Mouse (Mus musculus) neural tube, postnatal 0 days (tissue): ENCODE data around the gene Olfr90. TPM values are rescaled to one million over a fixed set of nuclear protein-coding genes. Genes with fewer than 3 reads are reported as not detected.

Experiments used
- polyA plus RNA-seq: library from polyadenylated mRNA; unstranded; fragments of >200 nt; fragmentation: Nextera tagmentation; extraction: Ambion mirVana; gene quantifications from 2 replicates; pipeline ENCODE4 v1.2.1, GENCODE M21; 2015

Olfr90 gene
- 0.08 TPM in 1 of 2 replicates, not detected in the other for polyA plus RNA-seq

DNA sequence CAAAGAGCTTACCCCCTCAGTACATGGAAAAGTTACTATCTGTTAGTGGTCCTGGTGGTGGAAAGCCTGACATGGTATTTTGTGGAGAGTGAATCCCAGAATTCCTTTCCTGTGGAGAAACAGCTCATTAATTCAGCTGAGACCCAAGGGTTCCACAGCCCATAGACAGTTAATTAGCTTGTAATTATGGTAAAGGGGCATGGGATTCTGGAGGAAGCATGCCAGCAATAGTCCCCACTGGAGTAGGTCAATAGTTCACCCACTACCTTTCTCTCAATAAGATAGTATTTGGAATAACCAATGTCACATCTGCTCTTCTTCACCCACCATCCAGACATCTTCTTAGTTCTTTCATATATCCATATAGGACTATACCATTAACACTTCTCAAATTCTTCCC lies at the start of gene Olfr90:
Gene Olfr90, minus strand, starts transcription at position 101 of the 400 bp plus-strand sequence.

DNA sequence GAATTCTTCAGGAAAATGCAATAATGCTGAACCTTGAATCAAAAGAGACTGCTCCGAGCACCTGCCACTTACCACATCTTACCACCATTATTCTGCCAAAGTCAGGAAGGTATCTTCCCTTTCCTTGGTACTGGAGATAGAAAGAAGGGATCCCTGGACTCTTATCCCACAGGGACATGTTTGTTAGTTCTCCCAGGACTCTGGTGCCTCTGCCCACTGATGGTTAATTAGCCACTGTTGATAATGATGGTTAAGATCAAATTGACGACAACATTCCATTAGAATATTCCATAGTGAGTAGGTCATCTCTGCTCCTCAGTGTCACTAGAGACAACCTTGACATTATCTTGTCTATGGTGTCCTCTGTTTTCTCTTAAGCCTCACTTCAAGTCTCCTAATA lies 31.7 kb upstream of the Olfr90 start, which contains the start of gene Olfr92:
Gene Olfr92, minus strand, starts transcription at position 101 of the 400 bp plus-strand sequence.

DNA sequence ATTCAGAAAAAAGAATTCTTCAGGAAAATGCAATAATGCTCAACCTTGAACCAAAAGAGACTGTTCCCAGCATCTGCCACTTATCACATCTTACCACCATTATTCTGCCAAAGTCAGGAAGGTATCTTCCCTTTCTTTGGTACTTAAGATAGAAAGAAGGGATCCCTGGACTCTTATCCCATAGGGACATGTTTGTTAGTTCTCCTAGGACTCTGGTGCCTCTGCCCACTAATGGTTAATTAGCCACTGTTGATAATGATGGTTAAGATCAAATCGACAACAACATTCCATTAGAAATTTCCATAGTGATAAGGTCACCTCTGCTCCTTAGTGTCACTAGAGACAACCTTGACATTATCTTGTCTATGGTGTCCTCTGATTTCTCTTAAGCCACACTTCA lies 9.9 kb upstream of the Olfr90 start, which contains the start of gene Olfr91:
Gene Olfr91, minus strand, starts transcription at position 101 of the 400 bp plus-strand sequence.

DNA sequence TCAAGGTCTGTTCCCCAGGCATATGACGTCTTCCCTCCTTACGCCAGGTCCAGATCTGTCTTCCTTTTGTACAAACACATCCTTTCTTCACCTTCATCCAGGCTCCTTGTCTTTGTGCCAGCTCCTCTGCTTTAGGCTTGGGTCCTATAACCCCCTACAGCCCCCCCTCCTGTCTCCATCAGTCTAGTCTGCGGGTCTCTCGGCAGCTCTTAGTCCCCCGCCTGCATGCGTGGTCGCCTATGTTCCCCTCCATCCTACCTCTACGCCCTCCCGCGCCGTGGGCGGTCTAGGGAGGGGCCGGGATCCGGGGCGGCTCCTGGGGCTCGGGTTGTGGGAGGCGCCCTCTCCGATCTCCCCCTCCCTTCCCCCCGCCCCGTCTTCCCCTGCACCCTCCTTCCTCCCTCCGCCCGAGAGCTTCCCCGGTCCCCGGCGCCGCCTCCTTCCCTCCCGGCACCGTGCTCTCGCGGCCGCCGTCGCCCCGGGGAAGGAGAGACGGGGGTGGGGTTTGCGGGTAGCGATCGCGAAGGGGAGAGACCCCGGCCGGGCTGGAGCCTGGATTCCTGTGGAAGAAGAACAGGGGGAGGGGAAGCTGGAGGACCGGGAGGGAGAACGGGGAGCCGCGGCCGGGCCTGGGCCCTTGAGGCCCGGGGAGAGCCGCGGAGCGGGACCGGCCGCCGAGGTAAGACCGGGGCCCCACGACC lies 42.5 kb downstream of the Olfr90 start, which contains the start of gene Gabbr1:
Gene Gabbr1, plus strand, starts transcription at position 356 of the 701 bp plus-strand sequence.

Other genes with a start within 250 kb of the Olfr90 start
- gene Trim15, start 221.3 kb downstream of the Olfr90 start, polyA plus RNA-seq: 0.90 and 1.1 TPM in 2 replicates
- 0.28 and 0.39 TPM in 2 replicates for gene Trim10, start 218.9 kb downstream of the Olfr90 start, polyA plus RNA-seq
- 0.19 TPM in 1 of 2 replicates, not detected in the other for gene Trim40, start 198.4 kb downstream of the Olfr90 start, polyA plus RNA-seq
- not detected in 2 replicates for gene Trim31, start 190.4 kb downstream of the Olfr90 start, polyA plus RNA-seq
- gene Rnf39, start 145.6 kb downstream of the Olfr90 start, polyA plus RNA-seq: 4.5 and 5.2 TPM in 2 replicates
- 153 and 169 TPM in 2 replicates for gene Ppp1r11, start 136.8 kb downstream of the Olfr90 start, polyA plus RNA-seq
- gene Znrd1, start 129.9 kb downstream of the Olfr90 start, polyA plus RNA-seq: 54.6 and 58.0 TPM in 2 replicates
- 3.4 and 4.6 TPM in 2 replicates for gene Znrd1as, start 129.9 kb downstream of the Olfr90 start, polyA plus RNA-seq
- 0.25 TPM in 1 of 2 replicates, not detected in the other for gene 2410137M14Rik, start 107.3 kb downstream of the Olfr90 start, polyA plus RNA-seq
- gene H2-M5, start 99.0 kb downstream of the Olfr90 start, polyA plus RNA-seq: 1.1 and 1.4 TPM in 2 replicates
- 106 and 132 TPM in 2 replicates for gene Zfp57, start 87.3 kb downstream of the Olfr90 start, polyA plus RNA-seq
- gene Mog, start 65.1 kb downstream of the Olfr90 start, polyA plus RNA-seq: 0.88 and 2.0 TPM in 2 replicates
- 95.5 and 105 TPM in 2 replicates for gene Gabbr1, start 42.5 kb downstream of the Olfr90 start, polyA plus RNA-seq
- not detected in 2 replicates for gene Olfr91, start 9.8 kb upstream of the Olfr90 start, polyA plus RNA-seq
- gene Olfr92, start 31.6 kb upstream of the Olfr90 start, polyA plus RNA-seq: not detected in 2 replicates
- not detected in 2 replicates for gene Olfr93, start 73.0 kb upstream of the Olfr90 start, polyA plus RNA-seq
- gene Ubd, start 105.4 kb upstream of the Olfr90 start, polyA plus RNA-seq: not detected in 2 replicates
- gene Olfr94, start 112.5 kb upstream of the Olfr90 start, polyA plus RNA-seq: 0.21 TPM in 1 of 2 replicates, not detected in the other
- 0.03 and 0.04 TPM in 2 replicates for gene Olfr95, start 124.6 kb upstream of the Olfr90 start, polyA plus RNA-seq
- not detected in 2 replicates for gene Olfr96, start 131.6 kb upstream of the Olfr90 start, polyA plus RNA-seq
- gene Olfr97, start 148.8 kb upstream of the Olfr90 start, polyA plus RNA-seq: not detected in 2 replicates
- gene Olfr98, start 175.2 kb upstream of the Olfr90 start, polyA plus RNA-seq: not detected in 2 replicates
- 2.6 and 2.8 TPM in 2 replicates for gene H2-M3, start 181.7 kb upstream of the Olfr90 start, polyA plus RNA-seq
- gene Olfr99, start 195.0 kb upstream of the Olfr90 start, polyA plus RNA-seq: not detected in 2 replicates
- not detected in 2 replicates for gene Olfr101, start 215.8 kb upstream of the Olfr90 start, polyA plus RNA-seq
- gene Olfr102, start 228.6 kb upstream of the Olfr90 start, polyA plus RNA-seq: not detected in 2 replicates